Mouse (Mus musculus) heart, embryonic 11.5 days (tissue): ENCODE data around the gene Sh3kbp1. TPM values are rescaled to one million over a fixed set of nuclear protein-coding genes. Genes with fewer than 3 reads are reported as not detected.

Experiments
- ATAC-seq: fragments of 200-750 bp; cut with Nextera tagmentation; replicated peaks from 2 replicates; pipeline ENCODE4 v1.8.0; 2017; ENCODE audit warnings: moderate library complexity; ENCODE audit not compliant: insufficient number of reproducible peaks, low FRiP score, low TSS enrichment
- H3K27ac ChIP-seq: fragments of 300-500 bp; sonication (generic); 2 replicates; pipeline ENCODE4 v1.5.1; 2014; ENCODE audit warnings: mild to moderate bottlenecking, low read depth, low read length
- H3K27me3 ChIP-seq: fragments of 300-500 bp; sonication (generic); 2 replicates; pipeline ENCODE4 v1.6.1; 2014; ENCODE audit warnings: mild to moderate bottlenecking, low read length, mixed read lengths; ENCODE audit not compliant: control insufficient read depth, insufficient read depth
- H3K36me3 ChIP-seq: fragments of 300-500 bp; sonication (generic); 2 replicates; pipeline ENCODE4 v1.6.1; 2014; ENCODE audit warnings: mild to moderate bottlenecking, low read length, moderate library complexity, mixed read lengths; ENCODE audit not compliant: control insufficient read depth, insufficient read depth
- H3K4me1 ChIP-seq: fragments of 300-500 bp; sonication (generic); 2 replicates; pipeline ENCODE4 v1.6.1; 2014; ENCODE audit warnings: low read length; ENCODE audit not compliant: control insufficient read depth, insufficient read depth
- H3K4me2 ChIP-seq: fragments of 300-500 bp; sonication (generic); 2 replicates; pipeline ENCODE4 v1.6.1; 2014; ENCODE audit warnings: mild to moderate bottlenecking, moderate library complexity
- H3K4me3 ChIP-seq: fragments of 300-500 bp; sonication (generic); 2 replicates; pipeline ENCODE4 v1.5.1; 2014; ENCODE audit warnings: low read depth, low read length
- H3K9ac ChIP-seq: fragments of 300-500 bp; sonication (generic); 2 replicates; pipeline ENCODE4 v1.6.1; 2014; ENCODE audit warnings: mild to moderate bottlenecking, low read depth, low read length, moderate library complexity
- H3K9me3 ChIP-seq: fragments of 300-500 bp; sonication (generic); replicated peaks from 2 replicates; pipeline ENCODE4 v1.6.1; 2016; ENCODE audit warnings: low read length; ENCODE audit not compliant: control insufficient read depth
- WGBS: fragments of 180-500 bp; shearing (Covaris S2); extraction: QIAGEN DNeasy Blood & Tissue Kit; methylation state at CpG from one replicate; pipeline ENCODE4 v1.1.7; 2014; ENCODE audit not compliant: insufficient replicate concordance; 5-methylcytosine and 5-hydroxymethylcytosine counted together
- polyA plus RNA-seq: library from polyadenylated mRNA; unstranded; fragments of >200 nt; fragmentation: Nextera tagmentation; extraction: Ambion mirVana; gene quantifications from 2 replicates; pipeline ENCODE4 v1.2.1, GENCODE M21; 2014

The Sh3kbp1 gene
- polyA plus RNA-seq, 1 experiment from 2014 or later = 80.7 TPM

DNA sequence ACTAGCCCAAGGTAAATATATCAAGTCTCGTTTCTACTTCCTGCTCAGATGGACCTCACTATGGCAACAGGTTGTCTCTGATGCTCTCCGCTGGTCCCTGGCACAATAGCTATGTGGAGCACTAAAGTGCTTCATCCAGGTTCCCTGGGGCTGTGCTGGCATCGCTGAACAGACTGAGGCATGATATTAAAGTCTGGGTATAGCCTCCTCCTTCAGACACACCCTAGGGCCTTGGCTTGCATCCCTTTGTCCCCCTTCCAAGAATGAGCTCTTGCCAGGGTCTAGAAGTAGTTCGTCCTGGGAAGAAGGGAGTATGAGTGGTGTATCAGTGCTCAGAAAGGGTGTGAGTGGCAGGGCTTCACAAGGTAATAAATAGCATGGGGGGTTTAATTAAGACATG, 269.5 kb downstream of the Sh3kbp1 start:
- WGBS = 83% methylated on average over 4 of the region's 4 CpGs
- Histone ChIP-seq H3K4me2 (no peak overlapping the region), H3K27ac (no peak overlapping the region), H3K4me1 (no peaks in the 10 kb centered on the region), H3K4me3 (no peak overlapping the region), H3K9me3 (no peaks in the 10 kb centered on the region), H3K36me3 (no peaks in the 10 kb centered on the region), H3K9ac (no peak overlapping the region), H3K27me3 (no peaks in the 10 kb centered on the region)
- ATAC-seq = no peak

GRCm38 (mm10) chrX:159898110-159898509, 271.0 kb downstream of the Sh3kbp1 start:
- Histone ChIP-seq H3K9ac (no peak overlapping the region), H3K4me1 (no peaks in the 10 kb centered on the region), H3K36me3 (no peaks in the 10 kb centered on the region), H3K4me2 (no peak overlapping the region), H3K9me3 (no peaks in the 10 kb centered on the region), H3K4me3 (no peak overlapping the region), H3K27me3 (no peaks in the 10 kb centered on the region), H3K27ac (no peak overlapping the region)
- 35% methylated on average over 2 of the region's 2 CpGs for WGBS
- no peak for ATAC-seq

- no peaks in the 10 kb centered on the region for H3K36me3 ChIP-seq
- H3K4me1 ChIP-seq = no peaks in the 10 kb centered on the region
- WGBS = 79% methylated on average over 2 of the region's 2 CpGs
- no peak overlapping the region for H3K4me3 ChIP-seq
- no peaks in the 10 kb centered on the region for H3K27me3 ChIP-seq
- H3K9ac ChIP-seq = no peak overlapping the region
- H3K9me3 ChIP-seq = no peaks in the 10 kb centered on the region
- no peak overlapping the region for H3K27ac ChIP-seq
- no peak overlapping the region for H3K4me2 ChIP-seq
- ATAC-seq = no peak
These were observed 272.0 kb downstream of the Sh3kbp1 start for GRCm38 (mm10) chrX:159899121-159899520.

- H3K4me1 ChIP-seq = no peaks in the 10 kb centered on the region
- H3K4me2 ChIP-seq = no peak overlapping the region
- no peak overlapping the region for H3K27ac ChIP-seq
- 76% methylated on average over 3 of the region's 3 CpGs for WGBS
- H3K36me3 ChIP-seq = no peaks in the 10 kb centered on the region
- no peak overlapping the region for H3K4me3 ChIP-seq
- no peaks in the 10 kb centered on the region for H3K27me3 ChIP-seq
- no peak for ATAC-seq
- H3K9ac ChIP-seq = no peak overlapping the region
- no peaks in the 10 kb centered on the region for H3K9me3 ChIP-seq
These were observed 276.3 kb downstream of the Sh3kbp1 start for GRCm38 (mm10) chrX:159903421-159903820.

- Histone ChIP-seq H3K27ac (no peak overlapping the region), H3K4me1 (no peaks in the 10 kb centered on the region), H3K4me2 (no peak overlapping the region), H3K4me3 (no peak overlapping the region), H3K36me3 (no peaks in the 10 kb centered on the region), H3K27me3 (no peaks in the 10 kb centered on the region), H3K9me3 (no peaks in the 10 kb centered on the region), H3K9ac (no peak overlapping the region)
- 81% methylated on average over 1 of the region's 1 CpGs for WGBS
- no peak for ATAC-seq
These were observed 280.6 kb downstream of the Sh3kbp1 start for GRCm38 (mm10) chrX:159907703-159908102.

DNA sequence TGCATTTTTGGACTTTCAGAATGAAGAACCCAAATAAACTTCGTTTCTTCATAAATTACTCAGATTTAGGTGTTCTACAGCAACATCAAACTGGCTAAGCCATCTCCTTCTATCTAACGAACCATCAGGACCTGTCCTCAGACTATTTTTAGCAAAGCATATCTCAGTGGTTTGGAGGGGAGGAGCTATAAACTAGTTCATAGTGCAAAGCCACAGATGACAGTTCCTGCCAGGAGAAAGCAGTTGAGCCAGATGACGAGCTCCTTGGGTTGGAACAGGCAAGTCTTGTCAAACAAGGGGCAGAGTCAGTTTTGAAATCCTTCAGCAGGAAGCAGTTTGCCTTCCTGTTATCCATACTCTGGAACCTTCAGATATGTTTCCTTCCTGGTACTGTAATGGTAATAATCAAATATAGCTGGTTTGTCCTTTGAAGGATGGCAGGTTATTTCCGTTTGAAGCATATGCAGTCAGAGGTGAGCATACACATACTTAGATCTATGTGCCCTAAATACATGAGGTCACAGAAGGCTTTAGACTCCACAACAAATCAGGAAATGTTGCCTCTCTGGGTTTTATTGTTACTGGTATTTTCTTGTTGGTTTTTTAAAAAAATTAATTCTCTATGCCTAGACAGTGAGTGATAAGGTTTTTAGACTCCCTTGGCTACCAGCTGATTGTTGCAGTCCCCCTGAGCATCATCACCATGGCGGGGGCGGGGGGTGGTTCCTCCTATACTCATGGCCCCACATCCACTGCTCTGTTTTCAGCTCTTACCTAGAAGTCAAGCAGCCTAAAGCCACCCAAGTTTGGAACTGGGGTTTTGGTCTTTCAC, 282.6 kb downstream of the Sh3kbp1 start:
- H3K9ac ChIP-seq = no peak overlapping the region
- H3K4me1 ChIP-seq = no peaks in the 10 kb centered on the region
- no peaks in the 10 kb centered on the region for H3K9me3 ChIP-seq
- no peak overlapping the region for H3K4me3 ChIP-seq
- H3K27ac ChIP-seq = no peak overlapping the region
- WGBS = 64% methylated on average over 6 of the region's 6 CpGs
- H3K36me3 ChIP-seq = no peaks in the 10 kb centered on the region
- H3K4me2 ChIP-seq = no peak overlapping the region
- H3K27me3 ChIP-seq = no peaks in the 10 kb centered on the region
- no peak for ATAC-seq

DNA sequence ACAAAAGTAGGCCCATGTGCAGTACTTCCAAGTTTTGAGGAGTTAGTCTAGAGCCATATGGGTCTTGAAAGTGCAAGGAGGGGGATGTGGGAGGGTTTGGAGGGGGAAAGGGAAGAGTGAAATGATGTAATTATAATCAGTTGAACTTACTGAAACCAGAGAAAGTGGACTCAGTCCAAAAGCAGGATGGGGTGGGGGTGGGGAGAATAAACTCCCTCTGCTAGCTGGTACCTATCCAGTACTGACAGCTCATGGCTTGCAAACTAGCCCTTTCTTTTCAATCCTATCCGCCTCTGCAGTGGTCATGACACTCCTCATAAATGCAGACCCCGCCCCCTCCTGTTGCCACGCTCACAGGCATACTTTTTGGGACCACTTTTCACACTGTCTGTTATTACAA, 283.5 kb downstream of the Sh3kbp1 start:
- Histone ChIP-seq H3K9ac (no peak overlapping the region), H3K9me3 (no peaks in the 10 kb centered on the region), H3K36me3 (no peaks in the 10 kb centered on the region), H3K27me3 (no peaks in the 10 kb centered on the region), H3K4me1 (no peaks in the 10 kb centered on the region), H3K4me3 (no peak overlapping the region), H3K4me2 (no peak overlapping the region), H3K27ac (no peak overlapping the region)
- ATAC-seq = no peak
- WGBS = 65% methylated on average over 3 of the region's 3 CpGs

DNA sequence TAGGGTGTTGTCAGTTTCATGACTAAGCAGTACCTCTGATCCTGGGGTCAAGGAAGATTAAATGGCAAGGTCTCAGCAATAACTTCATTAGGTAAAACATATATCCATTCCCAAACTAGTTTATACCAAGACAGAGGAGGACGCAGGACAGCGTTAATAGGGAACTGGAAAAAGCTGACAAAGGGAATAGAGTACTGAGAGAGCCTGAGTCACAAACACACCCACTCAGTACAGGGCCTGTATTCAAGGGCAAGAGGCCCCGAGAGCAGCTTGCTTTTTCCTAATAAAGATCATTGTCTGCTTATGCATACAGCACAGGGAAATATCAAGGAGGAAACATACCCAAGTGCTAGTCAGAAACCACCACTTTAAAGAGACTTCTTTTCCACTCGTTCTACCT, 284.5 kb downstream of the Sh3kbp1 start:
- no peaks in the 10 kb centered on the region for H3K27me3 ChIP-seq
- no peak overlapping the region for H3K4me2 ChIP-seq
- H3K9ac ChIP-seq = no peak overlapping the region
- no peak for ATAC-seq
- no peaks in the 10 kb centered on the region for H3K9me3 ChIP-seq
- H3K36me3 ChIP-seq = no peaks in the 10 kb centered on the region
- 77% methylated on average over 4 of the region's 4 CpGs for WGBS
- no peaks in the 10 kb centered on the region for H3K4me1 ChIP-seq
- no peak overlapping the region for H3K27ac ChIP-seq
- no peak overlapping the region for H3K4me3 ChIP-seq

DNA sequence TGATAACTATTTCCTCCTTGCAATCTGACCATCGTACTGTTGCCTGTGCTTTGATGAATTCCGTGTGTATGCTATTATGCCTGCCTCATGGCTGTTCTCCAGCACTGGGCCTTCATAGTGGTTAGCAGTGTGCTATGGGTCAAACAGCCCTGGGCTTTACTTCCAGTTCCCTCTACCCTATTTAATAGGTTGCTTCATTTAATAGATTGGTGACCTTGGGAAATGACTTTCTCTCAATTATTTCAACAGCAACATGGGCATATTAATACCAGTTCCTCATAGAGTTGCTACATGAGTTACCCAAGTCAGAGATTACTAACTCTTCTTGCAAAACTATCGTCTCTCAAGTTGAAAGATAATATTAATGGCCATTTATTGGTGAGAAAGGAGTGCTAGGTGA, 285.0 kb downstream of the Sh3kbp1 start:
- 76% methylated on average over 3 of the region's 3 CpGs for WGBS

More for the DNA sequence above, 285.0 kb downstream of the Sh3kbp1 start:
- Histone ChIP-seq H3K4me2 (no peak overlapping the region), H3K9me3 (no peaks in the 10 kb centered on the region), H3K9ac (no peak overlapping the region), H3K4me3 (no peak overlapping the region), H3K27me3 (no peaks in the 10 kb centered on the region), H3K27ac (no peak overlapping the region), H3K36me3 (no peaks in the 10 kb centered on the region), H3K4me1 (no peaks in the 10 kb centered on the region)
- ATAC-seq = no peak
